Mouse (Mus musculus): ENCODE results near the gene Zswim5.

DNA sequence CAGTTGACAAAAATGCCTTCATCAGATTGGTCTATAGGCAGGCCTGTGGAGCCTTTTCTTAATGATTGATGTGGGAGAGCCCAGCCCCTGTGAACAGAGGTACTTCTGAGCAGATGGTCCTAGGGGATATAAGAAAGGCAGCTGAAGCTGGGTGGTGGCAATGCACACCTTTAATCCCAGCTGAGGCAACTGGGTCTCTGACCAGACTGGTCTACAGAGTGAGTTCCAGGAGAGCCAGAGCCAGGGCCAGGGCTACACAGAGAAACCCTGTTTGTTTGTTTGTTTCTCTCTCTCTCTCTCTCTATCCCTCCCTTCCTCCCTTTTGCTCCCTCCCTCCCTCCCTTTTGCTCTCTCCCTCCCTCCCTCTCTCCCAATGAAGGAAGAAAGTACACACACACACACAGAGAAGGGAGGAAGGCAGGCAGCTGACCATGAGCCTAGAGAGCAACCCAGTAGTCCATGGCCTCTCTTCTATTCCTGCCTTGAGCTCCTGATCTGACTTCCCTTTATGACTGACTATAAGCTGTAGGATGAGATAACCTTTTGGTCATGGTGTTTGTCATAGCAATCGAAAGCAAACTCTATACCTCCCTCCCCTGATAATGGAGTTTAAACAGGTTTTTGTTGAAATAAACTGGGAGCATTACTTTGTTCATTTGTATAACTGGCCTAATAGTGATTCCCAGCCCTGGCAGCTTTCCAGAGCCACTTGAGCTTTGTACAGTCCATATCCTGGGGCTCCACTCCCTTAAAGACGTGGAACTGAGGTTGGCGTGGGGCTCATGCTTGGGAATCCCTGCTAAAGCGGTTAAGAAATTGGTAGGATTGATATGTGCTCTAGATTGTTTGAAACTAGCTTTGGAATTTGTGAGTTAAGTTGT lies 17.3 kb downstream of the Zswim5 start:
- TF ChIP-seq MAFK (IDR thresholded peaks at IDR 0.05; ENCODE audit: insufficient read depth, low read depth, low read length) (no peak), CHD2 (IDR thresholded peaks at IDR 0.05; ENCODE audit: low read depth, low read length) (no peak)
